Mouse (Mus musculus) neural tube, embryonic 14.5 days (tissue): ENCODE results near the gene Imp3. TPM values are rescaled to one million over a fixed set of nuclear protein-coding genes. Genes with fewer than 3 reads are reported as not detected.

Experiments used
- ATAC-seq: fragments of 200-750 bp; cut with Nextera tagmentation; 2 replicates; pipeline ENCODE4 v1.8.0; 2017; ENCODE audit warnings: low read depth, mild to moderate bottlenecking, moderate TSS enrichment, moderate library complexity
- H3K27ac ChIP-seq: fragments of 300-500 bp; sonication (generic); 2 replicates; pipeline ENCODE4 v1.5.1; 2014; ENCODE audit warnings: low read depth, mild to moderate bottlenecking, control low read depth, low read length, moderate library complexity, mixed read lengths
- H3K27me3 ChIP-seq: fragments of 300-500 bp; sonication (generic); 2 replicates; pipeline ENCODE4 v1.6.1; 2014; ENCODE audit warnings: low read length; ENCODE audit not compliant: control insufficient read depth, insufficient read depth
- H3K36me3 ChIP-seq: fragments of 300-500 bp; sonication (generic); 2 replicates; pipeline ENCODE4 v1.6.1; 2014; ENCODE audit warnings: low read length, mixed read lengths; ENCODE audit not compliant: control insufficient read depth, insufficient read depth
- H3K4me1 ChIP-seq: fragments of 300-500 bp; sonication (generic); 2 replicates; pipeline ENCODE4 v1.6.1; 2014; ENCODE audit warnings: low read length; ENCODE audit not compliant: control insufficient read depth, insufficient read depth
- H3K4me2 ChIP-seq: fragments of 300-500 bp; sonication (generic); 2 replicates; pipeline ENCODE4 v1.6.1; 2014; ENCODE audit warnings: mild to moderate bottlenecking, low read depth, low read length, control low read depth
- H3K4me3 ChIP-seq: fragments of 300-500 bp; sonication (generic); 2 replicates; pipeline ENCODE4 v1.5.1; 2014; ENCODE audit warnings: low read depth, low read length, control low read depth, mixed read lengths
- H3K9ac ChIP-seq: fragments of 300-500 bp; sonication (generic); replicated peaks from 2 replicates; pipeline ENCODE4 v1.6.1; 2014; ENCODE audit warnings: low read depth, mild to moderate bottlenecking, control low read depth, low read length, mixed read lengths
- H3K9me3 ChIP-seq: fragments of 300-500 bp; sonication (generic); 2 replicates; pipeline ENCODE4 v1.6.1; 2016; ENCODE audit warnings: low read length; ENCODE audit not compliant: control insufficient read depth
- WGBS: fragments of 180-500 bp; shearing (Covaris S2); extraction: QIAGEN DNeasy Blood & Tissue Kit; methylation state at CpG from one replicate; pipeline ENCODE4 v1.1.7; 2014; 5-methylcytosine and 5-hydroxymethylcytosine counted together
- polyA plus RNA-seq: library from polyadenylated mRNA; unstranded; fragments of >200 nt; fragmentation: Nextera tagmentation; extraction: Ambion mirVana; gene quantifications from 2 replicates; pipeline ENCODE4 v1.2.1, GENCODE M21; 2014

The Imp3 gene
- polyA plus RNA-seq, 1 experiment from 2014 or later: 71.3 TPM

GRCm38 (mm10) chr9:56915116-56915515 is 22.2 kb upstream of the Imp3 start:
- Histone ChIP-seq H3K27me3 (no peaks in the 10 kb centered on the region), H3K9me3 (no peaks in the 10 kb centered on the region), H3K4me2 (no peak overlapping the region), H3K36me3 (no peaks in the 10 kb centered on the region), H3K27ac (no peak overlapping the region), H3K4me1 (no peaks in the 10 kb centered on the region), H3K9ac (no peak overlapping the region), H3K4me3 (no peak overlapping the region)
- 77% methylated on average over 1 of the region's 1 CpGs for WGBS
- ATAC-seq: no peak

- H3K4me2 ChIP-seq: no peak overlapping the region
- WGBS: 82% methylated on average over 5 of the region's 5 CpGs
- H3K36me3 ChIP-seq: no peaks in the 10 kb centered on the region
- no peak overlapping the region for H3K27ac ChIP-seq
- no peaks in the 10 kb centered on the region for H3K9me3 ChIP-seq
- no peak overlapping the region for H3K9ac ChIP-seq
- no peak overlapping the region for H3K4me3 ChIP-seq
- no peak for ATAC-seq
- no peaks in the 10 kb centered on the region for H3K4me1 ChIP-seq
- no peaks in the 10 kb centered on the region for H3K27me3 ChIP-seq
Observed at GRCm38 (mm10) chr9:56915695-56916410, 21.4 kb upstream of the Imp3 start.

DNA sequence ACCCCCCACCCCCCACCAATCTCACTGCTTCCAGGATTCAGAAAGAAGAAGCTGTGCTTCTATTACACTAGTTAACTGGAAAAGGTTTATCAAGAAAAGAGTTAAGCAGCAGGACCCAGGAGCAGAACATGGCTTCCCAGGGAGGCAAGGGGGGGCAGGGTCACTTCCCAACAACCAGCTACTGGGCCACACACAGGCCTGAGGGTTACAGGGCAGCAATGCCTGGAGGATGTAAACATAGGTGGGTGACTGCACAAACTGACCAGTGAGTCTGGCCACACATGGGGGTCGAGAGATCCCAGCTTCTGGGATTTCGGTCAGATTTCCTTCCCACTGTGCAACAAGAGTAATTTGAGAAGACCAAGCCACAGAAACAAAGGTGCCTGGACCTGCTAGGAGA is 20.1 kb upstream of the Imp3 start:
- 75% methylated on average over 2 of the region's 2 CpGs for WGBS
- Histone ChIP-seq H3K9me3 (no peaks in the 10 kb centered on the region), H3K9ac (no peak overlapping the region)

DNA sequence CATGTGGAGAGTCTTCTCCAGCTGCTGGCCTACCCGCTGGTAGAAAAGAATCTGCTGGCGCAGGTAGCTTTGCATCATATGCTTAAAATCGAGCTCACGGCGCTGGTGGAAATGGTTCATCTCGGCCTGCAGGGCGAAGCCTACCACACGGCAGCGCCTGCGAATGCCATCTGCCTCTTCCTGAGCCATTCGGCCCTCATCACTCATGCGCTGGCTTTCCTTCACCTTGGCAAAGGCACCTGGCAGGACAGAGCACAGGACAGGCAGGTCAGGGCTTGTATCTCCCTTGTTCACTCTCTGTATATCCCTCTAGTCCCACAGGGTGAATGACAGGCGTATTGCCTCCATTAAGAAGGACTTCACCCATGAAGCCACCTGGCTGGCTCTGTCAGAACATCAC is 18.8 kb upstream of the Imp3 start:
- Histone ChIP-seq H3K27ac (no peak overlapping the region), H3K9me3 (no peaks in the 10 kb centered on the region), H3K4me1 (no peaks in the 10 kb centered on the region; the same call in 1 of the 2 replicates), H3K4me2 (no peak overlapping the region), H3K27me3 (no peaks in the 10 kb centered on the region), H3K36me3 (no peaks in the 10 kb centered on the region), H3K4me3 (no peak overlapping the region), H3K9ac (no peak overlapping the region)
- ATAC-seq: no peak
- 95% methylated on average over 13 of the region's 13 CpGs for WGBS

More for the DNA sequence above, 20.1 kb upstream of the Imp3 start:
- no peak overlapping the region for H3K27ac ChIP-seq
- H3K36me3 ChIP-seq: no peaks in the 10 kb centered on the region
- H3K4me3 ChIP-seq: no peak overlapping the region
- no peaks in the 10 kb centered on the region for H3K4me1 ChIP-seq
- ATAC-seq: no peak
- no peaks in the 10 kb centered on the region for H3K27me3 ChIP-seq
- no peak overlapping the region for H3K4me2 ChIP-seq

- H3K27ac ChIP-seq: no peak overlapping the region
- H3K4me1 ChIP-seq: peaks cover 20% of the 10 kb centered on the region
- ATAC-seq: no peak
- 90% methylated on average over 4 of the region's 4 CpGs for WGBS
- no peak overlapping the region for H3K4me2 ChIP-seq
- H3K27me3 ChIP-seq: no peaks in the 10 kb centered on the region
- no peaks in the 10 kb centered on the region for H3K9me3 ChIP-seq
- no peaks in the 10 kb centered on the region for H3K36me3 ChIP-seq
- no peak overlapping the region for H3K9ac ChIP-seq
- no peak overlapping the region for H3K4me3 ChIP-seq
Observed at GRCm38 (mm10) chr9:56922746-56923145, 14.5 kb upstream of the Imp3 start.

DNA sequence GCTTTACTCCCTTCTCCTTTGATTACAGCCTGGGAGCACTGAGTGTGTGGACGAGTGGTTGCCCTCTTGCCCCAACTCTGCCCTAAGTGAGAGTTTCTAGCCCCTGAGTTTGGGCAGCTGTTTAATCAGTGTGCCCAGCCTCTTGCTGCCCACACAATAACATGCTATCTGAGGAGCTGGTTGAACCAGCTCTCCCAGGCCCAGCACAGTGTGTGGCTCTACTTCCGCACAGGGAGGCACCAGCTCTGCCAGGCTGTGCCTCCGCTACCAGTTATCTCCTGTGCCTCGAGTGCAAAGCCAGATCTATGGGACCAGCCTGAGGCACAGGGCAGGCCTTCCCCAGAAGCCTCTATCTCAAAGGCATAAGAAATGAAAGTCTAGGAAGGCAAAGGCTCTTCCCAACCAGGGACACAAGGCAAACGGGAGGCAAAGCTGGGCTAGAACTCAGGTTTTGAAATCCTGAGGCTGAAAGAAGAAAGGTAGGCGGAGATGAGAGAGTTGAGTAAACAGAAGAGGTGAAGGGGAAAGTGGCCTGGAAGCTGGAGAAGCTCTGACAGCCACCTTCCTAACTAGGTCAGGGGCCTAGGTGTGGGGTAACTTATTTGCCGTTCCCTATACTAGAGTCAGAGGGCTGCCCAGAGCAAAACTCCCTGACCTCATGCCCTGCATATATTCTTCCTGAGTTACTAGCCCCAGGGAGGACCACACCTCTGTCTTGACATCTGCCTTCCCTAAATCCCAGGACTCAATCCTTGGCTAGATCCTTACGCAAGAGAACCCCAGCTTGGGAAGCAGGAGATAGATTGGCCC is 13.2 kb upstream of the Imp3 start:
- Histone ChIP-seq H3K9ac (no peak overlapping the region), H3K4me3 (peak overlapping the region; percentile 5; the same call in 1 of the 2 replicates), H3K9me3 (no peaks in the 10 kb centered on the region), H3K36me3 (no peaks in the 10 kb centered on the region), H3K4me2 (peak overlapping the region; percentile 32), H3K27me3 (no peaks in the 10 kb centered on the region), H3K4me1 (peaks cover 22% of the 10 kb centered on the region), H3K27ac (no peak overlapping the region)
- ATAC-seq: no peak
- WGBS: 75% methylated on average over 8 of the region's 8 CpGs

DNA sequence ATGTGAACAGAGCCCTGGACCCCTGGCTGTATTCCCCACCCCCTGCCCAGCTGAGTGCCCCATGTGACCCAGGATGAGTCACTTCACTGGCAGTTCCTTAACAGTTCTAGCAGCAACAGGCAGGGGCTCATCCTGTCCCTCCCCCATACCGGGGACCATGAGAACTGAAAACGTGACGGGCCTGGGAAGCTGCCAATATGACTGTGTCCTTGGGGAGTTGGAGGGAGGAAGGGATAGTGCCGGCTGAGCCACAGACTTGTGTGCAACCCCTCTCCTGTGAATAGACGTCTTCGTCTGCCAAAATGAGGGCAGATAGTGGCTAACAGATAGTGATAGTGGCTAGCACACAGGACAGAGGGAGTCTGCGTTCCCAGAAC is 12.6 kb upstream of the Imp3 start:
- Histone ChIP-seq H3K4me3 (peak overlapping the region; percentile 5; the same call in 1 of the 2 replicates), H3K9ac (no peak overlapping the region), H3K36me3 (no peaks in the 10 kb centered on the region), H3K9me3 (no peaks in the 10 kb centered on the region), H3K4me1 (peaks cover 22% of the 10 kb centered on the region), H3K4me2 (peak overlapping the region; percentile 32), H3K27me3 (no peaks in the 10 kb centered on the region), H3K27ac (no peak overlapping the region)
- ATAC-seq: no peak
- WGBS: 21% methylated on average over 7 of the region's 7 CpGs

DNA sequence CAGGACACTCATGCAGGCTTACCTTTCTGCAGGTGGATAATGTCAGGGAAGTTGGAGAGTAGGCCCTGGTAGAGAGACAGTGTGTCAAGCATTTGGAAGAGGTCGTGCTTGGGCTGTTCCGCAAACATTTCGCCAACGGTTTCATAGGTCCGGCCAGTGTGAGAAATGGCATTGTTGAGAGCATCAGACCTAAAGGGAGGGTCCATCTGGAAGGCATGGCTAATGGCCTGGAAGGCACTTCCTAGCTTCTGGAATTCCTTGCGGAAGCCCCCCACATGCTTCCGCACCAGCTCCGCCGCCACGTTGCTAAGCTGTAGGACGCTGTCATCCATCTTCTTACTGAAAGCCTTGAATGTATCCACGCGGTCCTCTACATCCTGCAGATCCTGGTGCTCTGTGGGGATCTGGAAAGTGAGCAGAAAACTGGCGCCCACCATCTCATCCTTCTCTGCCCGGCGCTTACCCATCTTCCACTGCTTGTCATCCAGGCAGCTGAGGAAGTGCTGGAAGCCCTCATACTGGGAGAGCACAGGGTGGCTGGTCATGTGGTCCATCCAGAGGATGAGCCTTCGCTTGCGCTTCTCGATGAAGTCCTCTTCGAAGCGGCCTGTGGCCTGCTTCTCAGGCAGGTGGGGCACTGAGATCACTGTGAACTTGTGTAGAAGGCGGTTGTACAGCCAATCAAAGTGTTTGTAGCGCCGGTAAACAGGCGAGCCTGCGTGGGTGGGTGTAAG is 11.8 kb upstream of the Imp3 start:
- Histone ChIP-seq H3K4me2 (peak overlapping the region; percentile 32; the same call in 1 of the 2 replicates), H3K9me3 (no peaks in the 10 kb centered on the region), H3K27me3 (no peaks in the 10 kb centered on the region), H3K27ac (no peak overlapping the region), H3K9ac (no peak overlapping the region), H3K4me3 (no peak overlapping the region), H3K4me1 (peaks cover 22% of the 10 kb centered on the region), H3K36me3 (no peaks in the 10 kb centered on the region)
- ATAC-seq: no peak
- 77% methylated on average over 26 of the region's 26 CpGs for WGBS

GRCm38 (mm10) chr9:56926025-56926360 is 11.3 kb upstream of the Imp3 start:
- Histone ChIP-seq H3K4me3 (no peak overlapping the region), H3K4me1 (peaks cover 22% of the 10 kb centered on the region), H3K27me3 (no peaks in the 10 kb centered on the region), H3K9ac (no peak overlapping the region), H3K36me3 (no peaks in the 10 kb centered on the region), H3K4me2 (no peak overlapping the region), H3K9me3 (no peaks in the 10 kb centered on the region), H3K27ac (no peak overlapping the region)
- WGBS: 98% methylated on average over 10 of the region's 10 CpGs
- ATAC-seq: no peak
